In the genomic region with DNA sequence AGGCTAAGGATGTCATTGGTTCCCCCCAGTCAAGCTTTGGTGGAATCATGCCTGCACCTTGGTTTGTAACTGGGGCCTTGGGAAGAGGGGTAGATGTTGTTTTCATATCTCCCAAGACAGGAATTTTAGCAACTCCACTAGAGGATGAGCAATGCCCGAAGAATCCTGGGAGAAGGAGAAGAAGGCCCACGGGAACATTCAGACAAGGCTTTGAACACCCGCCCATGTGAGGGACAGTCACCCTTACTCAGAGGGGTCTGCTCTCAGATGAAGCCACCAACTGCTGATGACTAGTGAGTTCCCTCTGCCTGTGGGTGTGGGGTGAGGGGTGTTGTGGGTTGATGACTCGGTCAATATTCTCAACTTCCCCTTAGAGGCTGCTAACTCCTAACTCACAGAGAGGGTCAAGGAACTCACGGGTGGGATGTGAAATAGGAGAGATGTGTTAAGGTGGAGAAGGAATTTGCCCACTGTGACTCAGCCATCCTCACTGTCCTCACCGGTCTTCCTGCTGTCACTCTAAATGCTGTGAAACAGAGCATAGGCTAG, we compare ENCODE assay signal across 21 mouse cellular contexts. TPM values are rescaled to one million over a fixed set of nuclear protein-coding genes. Genes with fewer than 3 reads are reported as not detected.
DNase-seq lines count a peak whose midpoint lies in the region; ATAC-seq and TF ChIP-seq lines count a peak whose summit lies in the region.
"Had no signal": no experiment of that assay in that cellular context is flagged by ENCODE, and none has a peak within 500 bp of the region (broad histone marks: within the 10 kb centered on the region; RNA-seq: fewer than 3 reads in every experiment).

No protein-coding gene starts in this region.

- ATAC-seq in lung, postnatal 0 days: peak; percentile 40; the same call in 1 of the 2 replicates
- ATAC-seq in liver, embryonic 15.5 days (ENCODE audit: insufficient read depth): no peak
- no peak for ATAC-seq in erythroid progenitor cell, adult 5-6 weeks (replicated peaks; ENCODE audit: low FRiP score, poor library complexity, severe bottlenecking)
- ATAC-seq: CD4-positive, CD25-positive, alpha-beta regulatory T cell, adult 4 months; forebrain, embryonic 13.5 days; inflammation-experienced regulatory T-cells, adult 6 months; midbrain, embryonic 15.5 days had no signal

- H3K4me2 ChIP-seq in lung, postnatal 0 days (replicated peaks; ENCODE audit: low read depth, low read length): no peak overlapping the region
- H3K4me2 ChIP-seq in liver, embryonic 15.5 days: 0 out of 2 replicates have a peak overlapping the region, but pooled peaks have one; percentile 27
- H3K4me2 ChIP-seq: forebrain, embryonic 13.5 days; hindbrain, embryonic 12.5 days; limb, embryonic 12.5 days; lung, embryonic 14.5 days; midbrain, embryonic 15.5 days; stomach, embryonic 15.5 days had no signal

- TF ChIP-seq CTCF in lung, postnatal 0 days (IDR thresholded peaks at IDR 0.05): no peak

- no peak overlapping the region for H3K27ac ChIP-seq in lung, postnatal 0 days (ENCODE audit: low read length)
- peak overlapping the region; percentile 64; the same call in 1 of the 2 replicates for H3K27ac ChIP-seq in liver, embryonic 15.5 days (replicated peaks)
- H3K27ac ChIP-seq: forebrain, embryonic 13.5 days; hindbrain, embryonic 12.5 days; limb, embryonic 12.5 days; midbrain, embryonic 15.5 days; stomach, embryonic 15.5 days had no signal

- no peaks in the 10 kb centered on the region for H3K4me1 ChIP-seq in lung, postnatal 0 days (ENCODE audit: insufficient read depth, low read depth, low read length)
- peaks cover 31% of the 10 kb centered on the region for H3K4me1 ChIP-seq in liver, embryonic 15.5 days (replicated peaks)
- H3K4me1 ChIP-seq: forebrain, embryonic 13.5 days; hindbrain, embryonic 12.5 days; midbrain, embryonic 15.5 days; stomach, embryonic 15.5 days had no signal

- H3K9ac ChIP-seq in lung, postnatal 0 days (replicated peaks; ENCODE audit: low read depth): no peak overlapping the region
- no peak overlapping the region for H3K9ac ChIP-seq in liver, embryonic 15.5 days
- H3K9ac ChIP-seq: forebrain, embryonic 13.5 days; hindbrain, embryonic 12.5 days; limb, embryonic 12.5 days; lung, embryonic 14.5 days; midbrain, embryonic 15.5 days; stomach, embryonic 15.5 days had no signal

- H3K27me3 ChIP-seq in lung, postnatal 0 days (replicated peaks; ENCODE audit: insufficient read depth, low read length): no peaks in the 10 kb centered on the region
- no peaks in the 10 kb centered on the region for H3K27me3 ChIP-seq in liver, embryonic 15.5 days
- H3K27me3 ChIP-seq: forebrain, embryonic 13.5 days; hindbrain, embryonic 12.5 days; limb, embryonic 12.5 days; midbrain, embryonic 15.5 days; stomach, embryonic 15.5 days had no signal

- no peak overlapping the region for H3K4me3 ChIP-seq in lung, postnatal 0 days (ENCODE audit: low read depth, low read length)
- H3K4me3 ChIP-seq in liver, embryonic 15.5 days (replicated peaks): no peak overlapping the region
- H3K4me3 ChIP-seq: forebrain, embryonic 13.5 days; hindbrain, embryonic 12.5 days; limb, embryonic 12.5 days; midbrain, embryonic 15.5 days; stomach, embryonic 15.5 days had no signal

- no peaks in the 10 kb centered on the region for H3K9me3 ChIP-seq in lung, postnatal 0 days (ENCODE audit: low read length)
- no peaks in the 10 kb centered on the region for H3K9me3 ChIP-seq in liver, embryonic 15.5 days (replicated peaks)
- H3K9me3 ChIP-seq: forebrain, embryonic 13.5 days; hindbrain, embryonic 12.5 days; limb, embryonic 12.5 days; midbrain, embryonic 15.5 days; stomach, embryonic 15.5 days had no signal

- no peak for TF ChIP-seq EP300 in lung, postnatal 0 days (IDR thresholded peaks at IDR 0.05)

- WGBS in lung, postnatal 0 days: 69% methylated on average over 6 of the region's 6 CpGs
- WGBS in liver, embryonic 15.5 days (ENCODE audit: insufficient replicate concordance): 38% methylated on average over 6 of the region's 6 CpGs

- no peak for DNase-seq in lung, postnatal 0 days (ENCODE audit: low spot score)
- DNase-seq in lung, postnatal 14 days: no peak
- peak; percentile 43 for DNase-seq in NIH3T3 (ENCODE audit: low read depth)
- no peak for DNase-seq in urinary bladder, postnatal 4 days (ENCODE audit: low spot score in 2 of 2)
- no peak for DNase-seq in neural tube, embryonic 10.5 days (ENCODE audit: extremely low spot score, low spot score)
- DNase-seq: adrenal gland, postnatal 10 days; cerebellum, adult 18-20 months; heart, adult 11 months; kidney, adult 8-10 months; kidney, postnatal 36 days; layer of hippocampus, adult 9-11 months; lung, embryonic 14.5 days had no signal

- H3K36me3 ChIP-seq in lung, postnatal 0 days (ENCODE audit: insufficient read depth, low read length): no peaks in the 10 kb centered on the region
- H3K36me3 ChIP-seq in liver, embryonic 15.5 days (replicated peaks): no peaks in the 10 kb centered on the region
- H3K36me3 ChIP-seq: hindbrain, embryonic 12.5 days; limb, embryonic 12.5 days; midbrain, embryonic 15.5 days; stomach, embryonic 15.5 days had no signal

RNA-seq across cellular contexts. Expression of gene Chst11, which starts 22.8 kb away (rescaled TPM):
- polyA plus RNA-seq in lung, postnatal 0 days (2015; fragmentation: Nextera tagmentation; extraction: Ambion mirVana): 0.74 and 0.98 TPM in 2 replicates
- 1.2 TPM in 2 replicates for polyA plus RNA-seq in liver, embryonic 15.5 days (2015; fragmentation: Nextera tagmentation; extraction: Ambion mirVana)
- total RNA-seq in erythroid progenitor cell, adult 5-6 weeks (2015; ENCODE audit: low replicate concordance): 14.1 and 15.9 TPM in 2 replicates
- total RNA-seq in erythroid progenitor cell, adult 5-6 weeks (2017; ENCODE audit: low replicate concordance): 13.6 and 17.2 TPM in 2 replicates
